Mouse (Mus musculus) intestine, embryonic 16.5 days (tissue): ENCODE data around the gene Cyp2d11. TPM values are rescaled to one million over a fixed set of nuclear protein-coding genes. Genes with fewer than 3 reads are reported as not detected.
"Not testable (repeated sequence)": the region's sequence is repeated elsewhere in the genome, so short reads cannot be mapped to it uniquely, and the experiment has no call there.

Source experiments
- ATAC-seq: fragments of 200-750 bp; cut with Nextera tagmentation; 2 replicates; pipeline ENCODE4 v1.8.0; 2017; ENCODE audit warnings: moderate TSS enrichment, moderate library complexity
- H3K27ac ChIP-seq: fragments of 300-500 bp; sonication (generic); 2 replicates; pipeline ENCODE4 v1.5.1; 2014; ENCODE audit warnings: mild to moderate bottlenecking, low read length
- H3K27me3 ChIP-seq: fragments of 300-500 bp; sonication (generic); replicated peaks from 2 replicates; pipeline ENCODE4 v1.6.1; 2014; ENCODE audit warnings: low read length, control low read depth, mixed read lengths; ENCODE audit not compliant: control insufficient read depth, insufficient read depth
- H3K36me3 ChIP-seq: fragments of 300-500 bp; sonication (generic); 2 replicates; pipeline ENCODE4 v1.6.1; 2014; ENCODE audit warnings: low read length, control low read depth; ENCODE audit not compliant: control insufficient read depth, insufficient read depth
- H3K4me1 ChIP-seq: fragments of 300-500 bp; sonication (generic); 2 replicates; pipeline ENCODE4 v1.6.1; 2014; ENCODE audit warnings: low read length, control low read depth, mixed read lengths; ENCODE audit not compliant: control insufficient read depth, insufficient read depth
- H3K4me2 ChIP-seq: fragments of 300-500 bp; sonication (generic); 2 replicates; pipeline ENCODE4 v1.6.1; 2014; ENCODE audit warnings: low read depth, low read length, control low read depth
- H3K4me3 ChIP-seq: fragments of 300-500 bp; sonication (generic); 2 replicates; pipeline ENCODE4 v1.5.1; 2014; ENCODE audit warnings: mild to moderate bottlenecking, low read length
- H3K9ac ChIP-seq: fragments of 300-500 bp; sonication (generic); 2 replicates; pipeline ENCODE4 v1.6.1; 2014; ENCODE audit warnings: low read depth, low read length
- H3K9me3 ChIP-seq: fragments of 300-500 bp; sonication (generic); 2 replicates; pipeline ENCODE4 v1.6.1; 2016; ENCODE audit warnings: low read length, control low read depth; ENCODE audit not compliant: control insufficient read depth
- WGBS: fragments of 180-500 bp; shearing (Covaris S2); extraction: QIAGEN DNeasy Blood & Tissue Kit; methylation state at CpG from one replicate; pipeline ENCODE4 v1.1.7; 2014; 5-methylcytosine and 5-hydroxymethylcytosine counted together
- polyA plus RNA-seq: library from polyadenylated mRNA; unstranded; fragments of >200 nt; fragmentation: Nextera tagmentation; extraction: Ambion mirVana; gene quantifications from 2 replicates; pipeline ENCODE4 v1.2.1, GENCODE M21; 2015

Cyp2d11 gene
- polyA plus RNA-seq, 1 experiment from 2014 or later: not detected

DNA sequence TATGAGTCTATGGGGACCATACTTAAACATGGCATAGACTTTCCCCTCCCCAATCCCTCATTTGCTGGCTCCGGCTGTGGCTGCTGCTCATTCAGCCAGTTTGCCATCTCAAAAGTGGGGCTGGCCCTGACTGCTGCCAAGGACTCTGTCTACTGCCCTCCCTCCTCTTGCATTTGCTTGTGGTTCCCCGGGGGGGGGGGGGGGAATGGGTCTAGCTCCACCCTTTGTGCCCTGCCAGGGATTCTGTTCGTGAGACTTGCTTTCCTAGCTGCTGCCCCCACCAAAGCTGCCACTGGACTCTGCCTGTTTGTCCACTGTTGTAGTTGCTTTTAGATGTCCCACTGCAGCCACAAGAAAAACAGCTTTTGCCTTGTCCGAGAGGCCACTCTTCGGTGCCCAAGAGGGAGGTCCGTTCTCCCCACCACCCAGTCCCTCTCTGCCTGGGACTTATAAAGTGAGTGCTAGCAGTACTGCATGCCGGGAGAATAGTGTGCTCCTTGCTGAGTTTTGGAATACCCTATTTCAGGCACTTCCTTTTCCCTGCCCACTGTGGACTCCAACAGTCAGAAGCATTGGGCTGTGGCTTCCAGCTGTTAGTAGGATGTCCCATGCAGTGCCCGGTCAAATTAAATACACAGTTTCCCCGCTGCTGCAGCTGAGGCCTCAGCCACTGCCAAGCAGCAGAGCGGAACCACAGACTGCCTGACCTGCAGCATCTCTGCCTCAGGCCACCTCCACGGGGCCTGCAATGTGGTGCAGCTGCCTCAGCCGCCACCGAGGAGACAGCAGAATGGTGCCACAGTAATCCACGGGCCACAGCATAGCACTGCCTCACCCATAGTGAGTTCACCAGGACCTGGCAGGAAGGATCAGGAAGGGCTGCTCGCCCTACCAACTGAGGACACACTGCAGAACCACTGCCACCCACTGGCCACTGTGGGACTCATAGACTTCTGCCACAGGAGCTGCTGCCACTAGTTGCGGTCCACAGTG lies 23.3 kb upstream of the Cyp2d11 start:
- Histone ChIP-seq H3K4me1 (no peaks in the 10 kb centered on the region; the same call in none of the 2 replicates), H3K27me3 (no peaks in the 10 kb centered on the region), H3K36me3 (no peaks in the 10 kb centered on the region), H3K9me3 (no peaks in the 10 kb centered on the region), H3K4me3 (no peak overlapping the region), H3K9ac (peak overlapping the region; percentile 61; the same call in 1 of the 2 replicates), H3K4me2 (peak overlapping the region; percentile 32), H3K27ac (no peak overlapping the region)
- WGBS: 34% methylated on average over 16 of the region's 16 CpGs
- ATAC-seq: peak; percentile 92

DNA sequence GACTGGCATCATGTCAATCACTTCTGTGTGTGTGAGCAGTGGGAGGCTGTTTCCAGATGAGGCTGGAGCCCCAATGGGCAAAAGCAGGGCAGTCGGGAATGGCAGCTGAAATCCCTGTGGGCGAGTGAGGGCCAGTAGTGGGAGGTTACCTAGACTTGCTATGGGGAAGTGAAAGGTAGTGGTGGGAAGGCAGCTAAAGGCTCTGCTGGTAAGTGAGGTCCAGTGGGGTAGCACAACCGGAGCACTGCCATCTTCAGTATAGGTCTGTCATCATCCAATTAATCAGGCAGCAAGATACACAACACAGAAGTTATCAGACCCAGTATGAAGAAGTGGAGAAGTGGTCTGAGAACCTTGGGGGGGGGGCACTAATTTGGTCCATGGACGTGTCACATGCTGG lies 13.7 kb upstream of the Cyp2d11 start:
- no peak overlapping the region for H3K9ac ChIP-seq
- no peaks in the 10 kb centered on the region for H3K36me3 ChIP-seq
- no peaks in the 10 kb centered on the region for H3K4me1 ChIP-seq
- no peaks in the 10 kb centered on the region for H3K9me3 ChIP-seq
- no peaks in the 10 kb centered on the region for H3K27me3 ChIP-seq
- H3K4me3 ChIP-seq: no peak overlapping the region
- H3K4me2 ChIP-seq: no peak overlapping the region
- 83% methylated on average over 4 of the region's 4 CpGs for WGBS
- no peak overlapping the region for H3K27ac ChIP-seq
- ATAC-seq: no peak

- Histone ChIP-seq H3K9me3 (no peaks in the 10 kb centered on the region), H3K4me2 (no peak within 1 kb of the TSS), H3K36me3 (no peaks in the 10 kb centered on the region), H3K4me1 (no peaks in the 10 kb centered on the region), H3K4me3 (no peak within 1 kb of the TSS), H3K27ac (no peak within 1 kb of the TSS), H3K27me3 (no peaks in the 10 kb centered on the region), H3K9ac (no peak within 1 kb of the TSS)
- ATAC-seq: no peak
- 94% methylated on average over 6 of the region's 6 CpGs for WGBS
These were observed 13.2 kb upstream of the Cyp2d11 start, which contains the start of gene Cyp2d10 for GRCm38 (mm10) chr15:82406981-82407380. Gene Cyp2d10 (minus strand): TSS chr15:82407195.

- H3K9me3 ChIP-seq: no peaks in the 10 kb centered on the region
- no peaks in the 10 kb centered on the region for H3K36me3 ChIP-seq
- no peaks in the 10 kb centered on the region for H3K4me1 ChIP-seq
- no peaks in the 10 kb centered on the region for H3K27me3 ChIP-seq
- H3K27ac ChIP-seq: no peak overlapping the region
- no peak for ATAC-seq
- no peak overlapping the region for H3K4me3 ChIP-seq
- WGBS: 87% methylated on average over 3 of the region's 3 CpGs
- H3K9ac ChIP-seq: no peak overlapping the region
- no peak overlapping the region for H3K4me2 ChIP-seq
These were observed 10.3 kb upstream of the Cyp2d11 start for GRCm38 (mm10) chr15:82404163-82404562.

GRCm38 (mm10) chr15:82403606-82404005 lies 9.8 kb upstream of the Cyp2d11 start:
- H3K36me3 ChIP-seq: no peaks in the 10 kb centered on the region
- no peak overlapping the region for H3K27ac ChIP-seq
- H3K4me3 ChIP-seq: no peak overlapping the region
- H3K27me3 ChIP-seq: no peaks in the 10 kb centered on the region
- H3K9me3 ChIP-seq: no peaks in the 10 kb centered on the region
- H3K4me2 ChIP-seq: no peak overlapping the region
- no peak overlapping the region for H3K9ac ChIP-seq
- WGBS: 93% methylated on average over 9 of the region's 9 CpGs
- no peaks in the 10 kb centered on the region for H3K4me1 ChIP-seq
- ATAC-seq: no peak

- Histone ChIP-seq H3K4me3 (no peak overlapping the region), H3K27me3 (no peaks in the 10 kb centered on the region)
- ATAC-seq: no peak
These were observed 8.9 kb upstream of the Cyp2d11 start for GRCm38 (mm10) chr15:82402741-82403140.

GRCm38 (mm10) chr15:82402106-82402505 lies 8.3 kb upstream of the Cyp2d11 start:
- Histone ChIP-seq H3K27me3 (no peaks in the 10 kb centered on the region), H3K9me3 (no peaks in the 10 kb centered on the region), H3K4me1 (no peaks in the 10 kb centered on the region), H3K4me3 (no peak overlapping the region), H3K27ac (no peak overlapping the region), H3K9ac (no peak overlapping the region), H3K4me2 (no peak overlapping the region), H3K36me3 (no peaks in the 10 kb centered on the region)
- no peak for ATAC-seq

More at GRCm38 (mm10) chr15:82402741-82403140, 8.9 kb upstream of the Cyp2d11 start:
- H3K27ac ChIP-seq: no peak overlapping the region
- 85% methylated on average over 6 of the region's 6 CpGs for WGBS
- no peaks in the 10 kb centered on the region for H3K4me1 ChIP-seq
- H3K4me2 ChIP-seq: no peak overlapping the region
- no peaks in the 10 kb centered on the region for H3K9me3 ChIP-seq
- H3K36me3 ChIP-seq: no peaks in the 10 kb centered on the region
- no peak overlapping the region for H3K9ac ChIP-seq

DNA sequence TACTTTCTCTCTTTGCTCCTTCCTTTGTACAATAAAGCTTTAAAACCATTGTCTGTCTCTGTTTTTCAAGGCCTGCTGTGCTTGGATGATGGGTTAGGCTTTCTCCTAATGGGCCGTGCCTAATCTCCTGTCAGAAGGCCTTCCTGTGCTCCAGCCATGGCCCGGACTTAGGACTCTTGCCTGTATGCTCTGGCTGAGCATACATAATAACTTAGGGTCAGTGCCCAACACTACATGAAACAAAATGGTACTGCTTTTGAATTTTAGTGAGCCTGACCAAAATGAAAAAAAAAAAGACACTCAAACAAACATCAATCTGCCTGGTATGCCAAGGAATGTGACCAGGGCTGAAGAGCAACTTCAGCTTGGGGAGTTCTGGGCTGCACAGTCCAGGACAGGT lies 7.7 kb upstream of the Cyp2d11 start:
- Histone ChIP-seq H3K36me3 (no peaks in the 10 kb centered on the region), H3K27me3 (no peaks in the 10 kb centered on the region), H3K9me3 (no peaks in the 10 kb centered on the region), H3K27ac (no peak overlapping the region), H3K4me2 (no peak overlapping the region), H3K4me3 (no peak overlapping the region), H3K4me1 (no peaks in the 10 kb centered on the region), H3K9ac (no peak overlapping the region)
- WGBS: 67% methylated on average over 2 of the region's 2 CpGs
- ATAC-seq: no peak

- H3K27ac ChIP-seq, H3K4me2 ChIP-seq, H3K27me3 ChIP-seq, H3K9ac ChIP-seq, H3K4me1 ChIP-seq, ATAC-seq, H3K4me3 ChIP-seq, H3K9me3 ChIP-seq, H3K36me3 ChIP-seq: not testable (repeated sequence)
- 68% methylated on average over 3 of the region's 3 CpGs for WGBS
These were observed 2.1 kb upstream of the Cyp2d11 start for GRCm38 (mm10) chr15:82395955-82396354.
